Mouse (Mus musculus) liver, adult 2 months (tissue): ENCODE results near the gene Shisal1.

Source experiments
- CTCF ChIP-seq: fragments of 200-500 bp; IDR thresholded peaks from 2 replicates; pipeline ENCODE4 v1.5.1; 2011; ENCODE audit warnings: low read depth, low read length, control low read depth
- POLR2A ChIP-seq: fragments of 200-500 bp; IDR thresholded peaks from 2 replicates; pipeline ENCODE4 v1.6.1; 2011; ENCODE audit warnings: low read length, control low read depth; ENCODE audit not compliant: insufficient read depth; ENCODE audit errors: extremely low read depth

DNA sequence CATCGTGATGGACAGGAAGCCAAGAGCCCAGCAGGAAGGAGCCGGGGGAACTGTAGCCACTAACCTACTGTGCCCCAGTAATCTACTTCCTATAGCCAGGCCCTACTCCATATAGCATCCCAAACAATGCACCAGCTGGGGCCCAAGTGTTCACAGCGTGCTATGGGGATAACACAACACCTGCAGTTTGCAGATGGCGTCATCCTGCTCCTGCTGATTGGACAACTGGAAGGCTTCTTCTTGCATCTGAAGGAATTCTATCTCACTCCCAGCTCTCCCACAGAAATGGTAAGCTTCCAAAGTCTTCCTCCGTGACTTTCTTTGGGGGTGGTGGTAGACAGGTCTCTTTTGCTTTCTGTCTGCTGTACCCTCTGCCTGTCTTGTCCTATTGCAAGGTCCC lies 109.3 kb downstream of the Shisal1 start:
- TF ChIP-seq POLR2A: no peak
- TF ChIP-seq CTCF: no peak
